Mouse (Mus musculus) effector memory CD4-positive, alpha-beta T cell, adult 7 months (primary cell): Measurements from ENCODE around the gene Noc3l. TPM values are rescaled to one million over a fixed set of nuclear protein-coding genes. Genes with fewer than 3 reads are reported as not detected.

Experiments
- polyA plus RNA-seq: library from polyadenylated mRNA; unstranded; fragments of 100-300 nt; shearing (Covaris generic); gene quantifications from one replicate; pipeline ENCODE4 v1.2.1, GENCODE M21; 2017

Noc3l gene
- 9.3 TPM for polyA plus RNA-seq

DNA sequence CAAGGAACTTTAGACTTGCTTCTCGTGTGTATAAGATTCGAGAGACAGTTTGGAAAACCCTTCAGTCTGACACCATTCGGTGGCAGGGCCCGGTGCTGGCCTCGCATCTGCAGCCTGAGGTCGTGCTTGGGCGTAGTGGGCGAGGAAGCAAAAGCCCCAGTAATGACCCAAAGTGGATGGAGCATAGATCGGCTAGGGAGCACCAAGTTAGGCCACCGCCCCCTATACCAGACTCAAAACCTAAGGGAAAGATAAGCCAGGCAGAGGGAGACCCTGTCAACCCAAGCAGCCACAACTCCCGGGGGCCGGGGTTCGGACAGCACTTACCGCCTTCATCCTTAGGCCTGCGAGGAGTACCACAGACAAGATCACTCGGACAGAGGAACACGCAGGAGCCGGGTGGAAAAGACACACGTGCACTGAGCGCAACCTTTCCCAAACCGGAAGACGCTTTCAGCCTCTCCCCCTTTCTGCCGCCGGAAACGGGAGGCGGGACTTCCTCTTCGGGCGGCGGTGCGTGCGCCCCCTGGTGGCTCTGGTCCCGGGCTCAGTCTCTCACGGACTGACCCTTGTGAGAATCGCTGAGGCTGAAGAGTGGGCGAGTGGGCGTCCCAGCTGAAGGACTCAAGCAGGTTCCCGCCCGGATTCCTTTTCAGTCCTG is at the start of gene Noc3l:
Gene Noc3l, minus strand, starts transcription at position 472 of the 661 bp plus-strand sequence.

DNA sequence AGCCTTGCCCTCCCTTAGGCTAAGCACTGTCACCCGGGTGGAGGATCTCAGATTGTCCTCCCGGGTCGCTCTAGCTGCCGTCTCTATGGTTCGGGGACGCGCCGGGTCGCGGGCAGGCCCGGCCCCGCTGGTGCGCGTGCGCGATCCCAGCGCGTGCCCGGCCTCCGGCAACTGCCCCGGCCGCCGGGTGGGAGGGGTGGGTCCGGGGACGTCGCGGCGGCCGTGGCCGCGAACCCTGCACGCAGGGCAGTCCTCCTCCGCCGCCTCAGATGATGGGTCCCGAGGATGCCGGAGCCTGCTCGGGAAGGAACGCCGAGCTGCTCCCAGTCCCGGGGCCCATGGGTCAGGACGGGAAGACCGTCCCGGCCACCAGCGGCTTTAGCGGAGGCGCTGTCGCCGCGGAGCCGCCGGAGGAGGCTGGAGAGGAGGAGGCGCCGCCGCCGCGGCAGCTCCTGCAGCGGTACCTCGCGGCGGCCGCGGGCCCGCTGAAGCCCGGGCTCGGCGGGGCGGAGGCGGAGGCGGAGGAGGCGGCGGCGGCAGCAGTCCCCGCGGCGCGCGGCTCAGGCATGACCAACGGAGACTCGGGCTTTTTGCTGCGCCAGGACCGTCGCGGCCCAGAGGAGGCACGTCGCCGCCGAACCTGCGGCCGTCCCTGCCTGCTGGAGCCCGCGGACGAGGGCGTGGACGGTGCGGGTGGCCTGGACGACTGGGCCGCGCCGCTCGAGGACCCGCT is 17.6 kb upstream of the Noc3l start, which contains the start of gene Tbc1d12:
Gene Tbc1d12, plus strand, starts transcription at position 142 of the 733 bp plus-strand sequence.

Other genes starting within 250 kb of the Noc3l start
- 5.0 TPM for gene Tbc1d12, start 17.3 kb upstream of the Noc3l start, polyA plus RNA-seq
- gene Hells, start 111.7 kb upstream of the Noc3l start, polyA plus RNA-seq = 26.8 TPM
- not detected for gene Cyp2c55, start 187.8 kb upstream of the Noc3l start, polyA plus RNA-seq
- gene Cyp2c65, start 241.8 kb upstream of the Noc3l start, polyA plus RNA-seq = not detected